Mouse (Mus musculus): ENCODE data around the gene Gria1. TPM values are rescaled to one million over a fixed set of nuclear protein-coding genes. Genes with fewer than 3 reads are reported as not detected.

The Gria1 gene
- polyA plus RNA-seq (2015; fragmentation: Nextera tagmentation; extraction: Ambion mirVana), result 1.3 and 1.6 TPM in 2 replicates

DNA sequence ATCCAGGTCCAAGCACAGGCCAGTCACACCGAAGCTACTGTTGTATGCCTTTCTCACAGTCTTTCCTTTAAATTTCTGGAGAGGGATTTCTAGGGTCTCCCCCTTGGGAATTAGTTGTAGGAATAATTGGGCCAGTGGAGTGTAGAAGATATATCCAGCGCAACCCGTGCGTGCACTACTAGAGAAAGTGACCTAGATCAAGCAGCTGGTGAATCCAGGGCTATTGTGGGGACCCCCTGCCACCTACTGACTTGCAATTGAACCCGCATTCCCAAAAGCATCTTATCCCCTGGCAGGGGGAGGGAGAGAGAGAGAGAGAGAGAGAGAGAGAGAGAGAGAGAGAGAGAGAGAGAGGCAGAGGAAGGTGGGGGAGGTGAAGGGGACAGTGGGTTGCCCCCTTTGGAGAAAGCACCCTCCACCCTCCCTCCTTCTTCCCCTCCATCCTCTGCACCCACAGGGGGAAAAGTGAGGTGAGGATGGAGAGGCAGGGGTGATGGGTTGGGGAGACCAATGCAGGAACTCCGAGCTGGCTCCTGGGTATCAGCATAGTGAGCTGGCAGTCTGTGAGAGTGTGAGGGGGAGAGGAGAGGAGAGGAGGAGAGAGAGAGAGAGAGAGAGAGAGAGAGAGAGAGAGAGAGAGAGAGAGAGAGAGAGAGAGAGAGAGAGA is at the start of gene Gria1:
Gene Gria1 (plus strand): TSS at position 364 of the 667 bp plus-strand sequence.
- Histone ChIP-seq H3K9ac (no peak within 1 kb of the TSS), H3K4me3 (replicated peaks) (peak within 1 kb of the TSS; percentile 16; the same call in 1 of the 2 replicates), H3K4me2 (replicated peaks) (peak within 1 kb of the TSS; percentile 41), H3K27me3 (replicated peaks) (no peaks in the 10 kb centered on the region), H3K36me3 (no peaks in the 10 kb centered on the region), H3K9me3 (no peaks in the 10 kb centered on the region), H3K27ac (no peak within 1 kb of the TSS), H3K4me1 (replicated peaks) (no peaks in the 10 kb centered on the region)
- no peak for ATAC-seq
- 46% methylated on average over 6 of the region's 6 CpGs for WGBS

DNA sequence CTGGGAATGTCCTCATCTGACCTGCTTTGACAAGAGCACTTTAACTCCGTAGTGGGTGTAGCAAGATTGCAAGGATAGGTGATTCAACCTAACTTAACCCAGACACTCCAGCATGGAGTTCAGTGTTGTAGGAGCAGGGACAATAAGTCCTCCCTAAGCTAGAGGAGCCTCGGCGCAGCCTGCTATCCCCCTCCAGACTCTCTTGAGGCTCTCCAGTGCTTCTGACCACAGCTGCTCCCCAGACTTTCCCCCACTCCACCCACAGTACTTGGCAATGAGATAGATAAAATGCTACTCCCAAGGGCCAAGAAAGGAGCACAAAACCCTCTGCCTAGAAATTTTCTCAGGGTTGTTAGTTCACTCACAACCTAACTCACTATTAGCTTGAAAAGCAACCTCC is 49.4 kb upstream of the Gria1 start:
- H3K4me2 ChIP-seq (replicated peaks), result no peak overlapping the region
- no peaks in the 10 kb centered on the region for H3K27me3 ChIP-seq (replicated peaks)
- no peak overlapping the region for H3K9ac ChIP-seq
- 92% methylated on average over 3 of the region's 3 CpGs for WGBS
- no peak overlapping the region for H3K4me3 ChIP-seq (replicated peaks)
- H3K27ac ChIP-seq, result no peak overlapping the region
- H3K9me3 ChIP-seq, result no peaks in the 10 kb centered on the region
- ATAC-seq, result no peak
- no peaks in the 10 kb centered on the region for H3K4me1 ChIP-seq (replicated peaks)
- H3K36me3 ChIP-seq, result no peaks in the 10 kb centered on the region

DNA sequence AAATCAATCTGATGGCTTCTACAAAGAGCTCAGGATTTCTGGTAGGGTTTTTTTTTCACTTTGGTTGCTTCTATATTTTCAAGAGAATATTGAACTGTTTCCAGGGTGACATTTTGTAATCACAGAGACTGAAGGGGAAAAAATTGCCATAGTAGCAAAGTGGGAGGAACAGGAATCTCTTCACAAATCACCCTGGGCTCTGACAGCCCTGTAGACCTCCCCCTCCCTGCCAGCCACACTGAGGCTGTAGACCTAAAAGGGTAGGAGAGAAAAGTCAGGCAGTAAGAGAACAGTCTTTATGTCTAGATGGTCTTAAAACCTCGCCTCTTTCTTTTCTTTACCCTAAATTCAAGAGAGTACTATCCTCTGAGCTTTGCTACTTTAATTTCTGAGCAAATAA is 38.4 kb upstream of the Gria1 start:
- no peak overlapping the region for H3K27ac ChIP-seq
- no peaks in the 10 kb centered on the region for H3K27me3 ChIP-seq (replicated peaks)
- no peak for ATAC-seq
- H3K36me3 ChIP-seq, result no peaks in the 10 kb centered on the region
- H3K9me3 ChIP-seq, result no peaks in the 10 kb centered on the region
- H3K4me3 ChIP-seq (replicated peaks), result no peak overlapping the region
- H3K4me1 ChIP-seq (replicated peaks), result no peaks in the 10 kb centered on the region
- no peak overlapping the region for H3K9ac ChIP-seq
- WGBS, result 84% methylated on average over 1 of the region's 1 CpGs
- H3K4me2 ChIP-seq (replicated peaks), result no peak overlapping the region

DNA sequence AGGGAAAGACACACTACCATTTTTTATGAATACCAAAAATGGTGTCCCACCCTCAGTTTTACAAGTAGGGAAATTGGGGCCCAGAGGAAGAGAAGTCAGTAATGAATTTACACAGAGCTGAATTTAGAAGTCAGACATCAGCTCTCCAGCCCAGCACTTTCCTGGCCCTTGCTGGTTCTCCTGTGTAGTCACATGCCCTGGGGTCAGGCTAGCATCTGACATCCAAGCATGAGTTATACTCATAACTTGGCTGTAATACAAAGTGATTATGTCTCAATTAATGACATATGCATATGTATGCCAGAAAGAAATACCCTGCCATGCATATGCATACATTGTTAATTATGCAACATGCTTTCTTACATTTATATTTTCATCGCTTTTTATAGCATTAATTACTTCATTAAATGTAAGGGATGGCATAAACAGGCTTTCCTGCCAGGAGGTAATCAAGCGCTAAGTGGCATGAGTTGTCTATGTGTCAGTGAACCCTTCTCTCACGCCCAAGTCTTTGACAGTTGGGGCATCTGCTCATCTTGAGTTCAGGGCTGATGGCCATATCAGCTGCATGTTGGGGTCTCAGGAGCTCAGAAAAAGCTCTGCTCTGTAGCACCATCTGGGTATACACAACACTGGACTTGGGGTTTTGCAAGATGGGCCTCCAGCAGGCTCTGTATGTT is 26.7 kb upstream of the Gria1 start:
- Histone ChIP-seq H3K27ac (no peak overlapping the region), H3K27me3 (replicated peaks) (no peaks in the 10 kb centered on the region), H3K9me3 (no peaks in the 10 kb centered on the region), H3K36me3 (no peaks in the 10 kb centered on the region), H3K9ac (no peak overlapping the region), H3K4me1 (replicated peaks) (no peaks in the 10 kb centered on the region), H3K4me3 (replicated peaks) (no peak overlapping the region), H3K4me2 (replicated peaks) (no peak overlapping the region)
- ATAC-seq, result no peak
- 92% methylated on average over 3 of the region's 3 CpGs for WGBS

DNA sequence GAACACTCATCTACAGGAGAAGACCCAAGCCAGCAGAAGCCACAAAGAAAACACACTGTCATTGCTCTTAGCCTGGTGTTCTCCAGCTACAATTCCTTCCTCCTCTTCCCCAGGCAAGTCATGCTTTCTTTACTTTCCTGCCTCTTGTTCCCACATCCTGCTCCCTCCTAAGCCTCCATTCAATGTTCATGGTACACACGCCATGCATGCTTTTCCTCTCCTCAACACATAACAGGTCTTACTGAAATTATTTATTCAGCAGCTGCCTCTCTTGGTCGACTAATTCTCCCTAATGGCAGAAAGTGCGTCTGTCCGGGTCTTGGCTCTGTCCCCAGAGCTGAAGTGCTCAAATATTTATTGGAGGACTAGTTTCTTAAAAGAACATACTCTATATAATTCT is 25.7 kb upstream of the Gria1 start:
- ATAC-seq, result no peak
- 44% methylated on average over 4 of the region's 4 CpGs for WGBS

DNA sequence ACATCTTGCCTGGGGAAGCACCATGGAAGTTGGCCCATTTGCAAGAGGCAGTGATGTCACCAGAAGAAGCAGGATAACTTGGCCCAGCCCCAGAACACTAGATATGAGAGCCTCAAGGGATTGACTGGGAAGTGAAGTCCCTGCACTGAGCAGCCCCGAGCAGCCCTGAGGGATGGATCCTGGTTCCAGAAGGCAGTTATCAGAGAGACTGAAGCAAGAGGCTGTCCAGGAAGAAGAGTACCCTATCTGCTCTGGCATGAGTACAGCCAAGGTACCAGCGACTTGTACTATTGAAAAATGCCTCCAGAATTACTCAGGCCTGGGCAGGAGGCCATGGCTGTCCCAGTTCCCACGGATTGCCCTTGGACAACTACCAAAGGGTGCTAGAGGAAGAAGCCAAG is 11.6 kb upstream of the Gria1 start:
- H3K4me1 ChIP-seq (replicated peaks), result no peaks in the 10 kb centered on the region
- no peak overlapping the region for H3K4me3 ChIP-seq (replicated peaks)
- H3K9me3 ChIP-seq, result no peaks in the 10 kb centered on the region
- H3K9ac ChIP-seq, result no peak overlapping the region
- no peak overlapping the region for H3K4me2 ChIP-seq (replicated peaks)
- no peak for ATAC-seq
- no peaks in the 10 kb centered on the region for H3K27me3 ChIP-seq (replicated peaks)
- H3K27ac ChIP-seq, result no peak overlapping the region
- WGBS, result 58% methylated on average over 3 of the region's 3 CpGs
- H3K36me3 ChIP-seq, result no peaks in the 10 kb centered on the region

More for the DNA sequence above, 25.7 kb upstream of the Gria1 start:
- Histone ChIP-seq H3K4me1 (replicated peaks) (no peaks in the 10 kb centered on the region), H3K27ac (no peak overlapping the region), H3K4me3 (replicated peaks) (no peak overlapping the region), H3K9me3 (no peaks in the 10 kb centered on the region), H3K27me3 (replicated peaks) (no peaks in the 10 kb centered on the region), H3K9ac (no peak overlapping the region), H3K4me2 (replicated peaks) (no peak overlapping the region), H3K36me3 (no peaks in the 10 kb centered on the region)

DNA sequence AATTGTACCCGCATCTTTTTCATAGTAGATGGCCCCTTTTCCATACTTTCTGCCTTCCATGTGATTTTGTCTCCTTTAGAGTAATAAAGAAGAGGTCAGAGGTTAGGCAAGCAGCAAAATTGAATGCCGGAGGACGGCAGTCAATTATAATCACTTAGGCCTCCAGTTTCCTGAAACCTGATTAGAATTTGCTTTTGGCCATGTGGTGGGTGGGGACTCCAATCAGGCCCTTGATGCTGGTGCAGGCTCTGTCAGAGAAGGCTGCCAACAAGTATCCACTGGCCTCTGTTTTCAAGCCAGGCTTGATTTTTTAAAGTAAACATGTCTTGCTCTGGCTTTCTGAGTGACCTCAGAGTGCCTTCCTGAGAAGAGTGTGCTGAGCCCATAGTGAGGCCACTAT is 6.6 kb upstream of the Gria1 start:
- Histone ChIP-seq H3K36me3 (no peaks in the 10 kb centered on the region), H3K9ac (no peak overlapping the region), H3K27me3 (replicated peaks) (no peaks in the 10 kb centered on the region), H3K4me1 (replicated peaks) (no peaks in the 10 kb centered on the region), H3K27ac (no peak overlapping the region), H3K4me2 (replicated peaks) (no peak overlapping the region), H3K9me3 (no peaks in the 10 kb centered on the region), H3K4me3 (replicated peaks) (no peak overlapping the region)
- WGBS, result 43% methylated on average over 3 of the region's 3 CpGs
- ATAC-seq, result no peak

DNA sequence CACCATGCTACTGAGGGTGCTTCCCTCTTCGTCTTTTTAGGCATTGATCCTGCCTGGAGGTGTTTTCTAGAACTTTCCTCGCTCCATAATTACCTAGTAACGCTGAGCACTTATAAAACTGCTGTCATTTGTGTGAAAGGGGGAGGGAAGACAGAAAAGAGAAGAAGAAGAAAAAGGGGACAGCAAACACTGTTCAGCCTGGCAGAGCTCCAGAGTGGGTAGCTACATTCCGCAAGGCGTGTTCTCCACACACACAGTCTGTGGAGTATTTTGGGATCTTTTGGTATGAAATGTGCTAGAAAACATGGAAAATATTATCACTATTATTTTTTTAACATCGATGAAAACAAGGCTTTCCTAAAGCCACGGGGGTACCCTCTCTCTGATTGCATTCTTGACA is 5.8 kb upstream of the Gria1 start:
- WGBS, result 74% methylated on average over 7 of the region's 7 CpGs
- no peak overlapping the region for H3K9ac ChIP-seq
- H3K4me2 ChIP-seq (replicated peaks), result no peak overlapping the region
- H3K4me3 ChIP-seq (replicated peaks), result no peak overlapping the region
- H3K27me3 ChIP-seq (replicated peaks), result no peaks in the 10 kb centered on the region
- no peaks in the 10 kb centered on the region for H3K9me3 ChIP-seq
- H3K36me3 ChIP-seq, result no peaks in the 10 kb centered on the region
- no peak overlapping the region for H3K27ac ChIP-seq
- no peak for ATAC-seq
- H3K4me1 ChIP-seq (replicated peaks), result no peaks in the 10 kb centered on the region

DNA sequence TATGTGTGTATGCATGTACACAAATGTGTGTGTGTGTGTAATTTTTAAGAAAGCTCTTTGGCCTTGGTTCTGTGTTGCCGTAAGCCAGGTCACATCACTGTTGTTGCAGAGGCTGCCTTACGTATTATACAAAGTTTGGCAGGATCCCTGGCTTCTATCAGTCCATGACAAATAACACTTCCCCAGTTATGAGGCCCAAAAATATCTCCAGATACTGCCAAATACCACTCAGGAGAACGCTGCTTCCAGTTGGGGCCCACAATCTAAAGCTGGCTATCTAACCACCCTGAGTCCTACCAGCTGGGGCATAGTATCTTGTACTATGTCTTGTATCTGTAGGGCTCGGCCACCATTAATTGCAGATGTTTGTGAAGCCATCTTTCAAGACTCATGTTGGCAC is 3.4 kb upstream of the Gria1 start:
- no peak overlapping the region for H3K27ac ChIP-seq
- whole genome bisulfite sequencing, result 59% methylated on average over 4 of the region's 4 CpGs
- no peak overlapping the region for H3K4me2 ChIP-seq (replicated peaks)
- no peaks in the 10 kb centered on the region for H3K36me3 ChIP-seq
- H3K9me3 ChIP-seq, result no peaks in the 10 kb centered on the region
- H3K27me3 ChIP-seq (replicated peaks), result no peaks in the 10 kb centered on the region
- no peak overlapping the region for H3K9ac ChIP-seq
- ATAC-seq, result no peak
- H3K4me3 ChIP-seq (replicated peaks), result no peak overlapping the region
- H3K4me1 ChIP-seq (replicated peaks), result no peaks in the 10 kb centered on the region

DNA sequence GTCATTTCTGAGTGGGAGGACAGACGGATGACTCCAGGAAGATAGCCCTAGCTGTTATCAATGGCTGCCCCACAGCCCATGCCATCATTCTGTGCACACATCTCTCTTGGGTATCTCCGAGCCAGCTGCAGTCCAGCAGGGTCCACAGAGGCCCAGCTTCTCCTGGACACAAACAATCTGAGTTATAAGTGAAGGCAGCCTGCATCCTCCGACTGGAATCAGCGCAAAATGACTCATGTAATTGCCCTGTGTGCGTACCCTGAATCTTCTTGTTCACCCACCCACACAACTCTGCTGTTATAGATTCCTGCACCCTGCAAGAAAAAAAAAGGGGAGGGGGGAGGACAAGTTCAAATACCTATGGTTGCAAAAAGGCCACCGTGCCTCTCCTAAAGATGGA is 576 bp upstream of the Gria1 start:
- H3K4me1 ChIP-seq (replicated peaks), result no peaks in the 10 kb centered on the region
- H3K27me3 ChIP-seq (replicated peaks), result no peaks in the 10 kb centered on the region
- no peaks in the 10 kb centered on the region for H3K36me3 ChIP-seq
- no peak overlapping the region for H3K4me3 ChIP-seq (replicated peaks)
- no peak overlapping the region for H3K4me2 ChIP-seq (replicated peaks)
- H3K27ac ChIP-seq, result no peak overlapping the region
- no peak for ATAC-seq
- no peaks in the 10 kb centered on the region for H3K9me3 ChIP-seq
- no peak overlapping the region for H3K9ac ChIP-seq
- 77% methylated on average over 6 of the region's 6 CpGs for WGBS

DNA sequence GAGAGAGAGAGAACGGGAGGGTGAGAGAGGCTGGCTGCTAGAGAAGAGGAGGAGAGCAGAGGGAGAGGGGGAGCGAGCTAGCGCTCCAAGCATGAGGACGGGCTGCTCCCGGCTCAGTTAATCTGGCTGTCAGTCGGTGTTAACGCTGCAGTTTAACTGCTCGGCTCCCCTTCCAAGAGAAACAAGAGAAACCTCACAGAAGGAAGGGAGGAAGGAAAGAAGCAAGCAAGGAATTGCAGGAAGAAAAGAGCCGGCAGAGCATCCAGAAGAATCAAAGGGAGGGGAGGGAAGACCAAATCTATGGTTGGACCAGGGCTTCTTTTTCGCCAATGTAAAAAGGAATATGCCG is 478 bp downstream of the Gria1 start:
- H3K9ac ChIP-seq, result no peak overlapping the region
- no peaks in the 10 kb centered on the region for H3K4me1 ChIP-seq (replicated peaks)
- ATAC-seq, result no peak
- H3K4me2 ChIP-seq (replicated peaks), result peak overlapping the region; percentile 41
- WGBS, result 4% methylated on average over 11 of the region's 11 CpGs
- no peaks in the 10 kb centered on the region for H3K9me3 ChIP-seq
- peak overlapping the region; percentile 16; the same call in 1 of the 2 replicates for H3K4me3 ChIP-seq (replicated peaks)
- H3K27me3 ChIP-seq (replicated peaks), result no peaks in the 10 kb centered on the region
- H3K36me3 ChIP-seq, result no peaks in the 10 kb centered on the region
- no peak overlapping the region for H3K27ac ChIP-seq

DNA sequence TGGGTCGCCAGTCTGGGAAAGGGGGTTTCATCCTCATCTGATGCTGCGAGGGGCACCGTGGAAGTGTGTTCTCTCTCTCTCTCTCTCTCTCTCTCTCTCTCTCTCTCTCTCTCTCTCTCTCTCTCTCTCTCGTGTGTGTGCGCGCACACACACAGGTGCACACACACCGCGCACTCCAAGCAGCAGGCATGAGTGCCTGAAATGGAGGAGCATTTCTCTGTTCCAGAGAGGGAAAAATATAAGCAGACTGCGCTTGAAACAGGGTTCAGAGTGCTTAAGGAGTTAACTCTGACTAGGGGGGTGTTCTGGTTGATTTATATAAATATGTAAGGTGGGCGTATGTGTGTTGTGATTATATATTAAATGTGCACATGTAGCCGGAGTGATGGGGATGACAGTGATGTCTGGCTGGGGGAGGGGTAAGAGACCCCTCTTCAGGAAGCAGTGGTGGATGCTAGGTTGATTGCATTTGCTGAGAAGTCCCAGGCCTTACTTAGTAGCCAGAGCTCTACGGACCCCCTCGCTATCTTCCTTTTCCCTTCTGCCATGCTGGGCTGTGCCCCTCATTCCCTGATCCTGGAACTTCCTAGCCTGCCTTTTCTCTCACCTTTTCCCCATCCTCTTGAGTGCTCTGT is 1.2 kb downstream of the Gria1 start:
- no peak overlapping the region for H3K4me3 ChIP-seq (replicated peaks)
- H3K9me3 ChIP-seq, result no peaks in the 10 kb centered on the region
- no peaks in the 10 kb centered on the region for H3K36me3 ChIP-seq
- WGBS, result 40% methylated on average over 13 of the region's 13 CpGs
- no peaks in the 10 kb centered on the region for H3K27me3 ChIP-seq (replicated peaks)
- H3K9ac ChIP-seq, result no peak overlapping the region
- ATAC-seq, result no peak
- H3K4me1 ChIP-seq (replicated peaks), result no peaks in the 10 kb centered on the region
- peak overlapping the region; percentile 41; the same call in 1 of the 2 replicates for H3K4me2 ChIP-seq (replicated peaks)
- H3K27ac ChIP-seq, result no peak overlapping the region

Measured in intestine, embryonic 15.5 days (tissue).